Mouse (Mus musculus) kidney, embryonic 14.5 days (tissue): ENCODE data around the gene Gal. TPM values are rescaled to one million over a fixed set of nuclear protein-coding genes. Genes with fewer than 3 reads are reported as not detected.

ENCODE experiments used
- ATAC-seq: fragments of 200-750 bp; cut with Nextera tagmentation; 2 replicates; pipeline ENCODE4 v1.8.0; 2017; ENCODE audit warnings: moderate number of reproducible peaks, mild to moderate bottlenecking, moderate TSS enrichment, moderate library complexity; ENCODE audit not compliant: low FRiP score, low TSS enrichment
- H3K27ac ChIP-seq: fragments of 300-500 bp; sonication (generic); 2 replicates; pipeline ENCODE4 v1.5.1; 2014; ENCODE audit warnings: low read depth, mild to moderate bottlenecking, low read length, moderate library complexity, mixed read lengths
- H3K27me3 ChIP-seq: fragments of 300-500 bp; sonication (generic); 2 replicates; pipeline ENCODE4 v1.6.1; 2014; ENCODE audit warnings: mild to moderate bottlenecking, low read length; ENCODE audit not compliant: control insufficient read depth, insufficient read depth
- H3K36me3 ChIP-seq: fragments of 300-500 bp; sonication (generic); 2 replicates; pipeline ENCODE4 v1.6.1; 2014; ENCODE audit warnings: low read length, mixed read lengths; ENCODE audit not compliant: control insufficient read depth, insufficient read depth
- H3K4me1 ChIP-seq: fragments of 300-500 bp; sonication (generic); 2 replicates; pipeline ENCODE4 v1.6.1; 2014; ENCODE audit warnings: low read length, mixed read lengths; ENCODE audit not compliant: control insufficient read depth, insufficient read depth
- H3K4me2 ChIP-seq: fragments of 300-500 bp; sonication (generic); replicated peaks from 2 replicates; pipeline ENCODE4 v1.6.1; 2014; ENCODE audit warnings: low read depth, mild to moderate bottlenecking, low read length
- H3K4me3 ChIP-seq: fragments of 300-500 bp; sonication (generic); 2 replicates; pipeline ENCODE4 v1.5.1; 2014; ENCODE audit warnings: mild to moderate bottlenecking, low read length
- H3K9ac ChIP-seq: fragments of 300-500 bp; sonication (generic); 2 replicates; pipeline ENCODE4 v1.6.1; 2014; ENCODE audit warnings: low read depth, mild to moderate bottlenecking, low read length, moderate library complexity
- H3K9me3 ChIP-seq: fragments of 300-500 bp; sonication (generic); 2 replicates; pipeline ENCODE4 v1.6.1; 2016; ENCODE audit warnings: low read length; ENCODE audit not compliant: control insufficient read depth
- WGBS: fragments of 180-500 bp; shearing (Covaris S2); extraction: QIAGEN DNeasy Blood & Tissue Kit; methylation state at CpG from one replicate; pipeline ENCODE4 v1.1.7; 2014; 5-methylcytosine and 5-hydroxymethylcytosine counted together
- polyA plus RNA-seq: library from polyadenylated mRNA; unstranded; fragments of >200 nt; fragmentation: Nextera tagmentation; extraction: Ambion mirVana; gene quantifications from 2 replicates; pipeline ENCODE4 v1.2.1, GENCODE M21; 2014

The Gal gene
- polyA plus RNA-seq, 1 experiment from 2014 or later, result not detected

- H3K4me3 ChIP-seq, result no peak overlapping the region
- H3K4me1 ChIP-seq, result no peaks in the 10 kb centered on the region
- no peak overlapping the region for H3K9ac ChIP-seq
- no peaks in the 10 kb centered on the region for H3K27me3 ChIP-seq
- H3K36me3 ChIP-seq, result no peaks in the 10 kb centered on the region
- no peak overlapping the region for H3K27ac ChIP-seq
- no peak overlapping the region for H3K4me2 ChIP-seq
- no peaks in the 10 kb centered on the region for H3K9me3 ChIP-seq
- 52% methylated on average over 7 of the region's 7 CpGs for WGBS
- ATAC-seq, result no peak
Measured at GRCm38 (mm10) chr19:3401943-3402342, 12.4 kb downstream of the Gal start.

GRCm38 (mm10) chr19:3401504-3401903 lies 12.8 kb downstream of the Gal start:
- H3K36me3 ChIP-seq, result no peaks in the 10 kb centered on the region
- no peak for ATAC-seq
- H3K4me3 ChIP-seq, result no peak overlapping the region
- WGBS, result 90% methylated on average over 7 of the region's 7 CpGs
- no peak overlapping the region for H3K9ac ChIP-seq
- no peaks in the 10 kb centered on the region for H3K9me3 ChIP-seq
- no peaks in the 10 kb centered on the region for H3K27me3 ChIP-seq
- no peaks in the 10 kb centered on the region for H3K4me1 ChIP-seq
- no peak overlapping the region for H3K27ac ChIP-seq
- H3K4me2 ChIP-seq, result no peak overlapping the region

GRCm38 (mm10) chr19:3400057-3400456 lies 14.3 kb downstream of the Gal start:
- H3K27me3 ChIP-seq, result no peaks in the 10 kb centered on the region
- H3K4me2 ChIP-seq, result no peak overlapping the region
- H3K4me1 ChIP-seq, result no peaks in the 10 kb centered on the region
- no peaks in the 10 kb centered on the region for H3K9me3 ChIP-seq
- H3K36me3 ChIP-seq, result no peaks in the 10 kb centered on the region
- H3K4me3 ChIP-seq, result no peak overlapping the region
- 0 out of 2 replicates have a peak, but pooled peaks have one; percentile 55 for ATAC-seq
- H3K27ac ChIP-seq, result no peak overlapping the region
- H3K9ac ChIP-seq, result no peak overlapping the region
- 47% methylated on average over 4 of the region's 4 CpGs for WGBS

DNA sequence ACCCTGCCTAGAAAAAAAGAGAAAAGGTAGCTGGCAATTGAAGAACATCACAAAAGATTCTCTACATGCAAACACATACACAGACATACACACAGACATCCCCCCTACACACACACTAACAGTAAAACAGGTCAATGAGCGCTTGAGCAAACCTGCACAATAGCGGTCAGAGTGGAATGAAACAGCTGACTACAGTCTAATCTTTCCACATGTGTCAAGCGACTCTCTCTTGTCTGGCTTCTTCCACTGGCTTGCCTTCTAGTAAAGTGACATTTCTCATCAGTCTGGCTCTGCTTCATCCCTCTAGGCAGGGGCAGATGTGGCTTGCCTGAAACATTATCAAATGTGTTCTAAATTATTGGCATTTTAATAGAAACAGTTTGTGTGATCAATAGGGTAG lies 20.1 kb downstream of the Gal start:
- ATAC-seq, result no peak
- WGBS, result 79% methylated on average over 3 of the region's 3 CpGs
- Histone ChIP-seq H3K27ac (no peak overlapping the region), H3K4me2 (no peak overlapping the region), H3K9ac (no peak overlapping the region), H3K36me3 (no peaks in the 10 kb centered on the region), H3K9me3 (peaks cover 4% of the 10 kb centered on the region), H3K4me1 (no peaks in the 10 kb centered on the region), H3K27me3 (no peaks in the 10 kb centered on the region), H3K4me3 (no peak overlapping the region)

DNA sequence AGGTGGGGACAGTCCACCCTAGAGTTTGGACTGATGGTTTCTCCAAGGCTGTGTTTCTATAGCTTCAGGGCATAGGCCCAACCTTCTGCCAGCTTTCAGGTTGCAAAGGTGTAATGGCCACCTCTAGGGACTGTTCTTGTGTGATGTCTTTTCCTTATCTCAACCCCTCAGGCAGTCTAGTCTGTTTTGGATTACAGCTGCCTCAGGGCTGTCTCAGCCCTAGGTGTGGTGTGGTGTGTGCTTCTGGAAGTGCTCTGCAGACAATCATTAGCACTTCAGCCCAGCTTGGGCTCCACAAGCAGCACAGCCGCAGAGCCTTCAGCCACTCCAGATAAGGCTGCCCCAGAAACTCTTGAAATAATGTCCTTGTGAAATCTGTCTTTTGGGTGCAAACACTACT lies 22.0 kb downstream of the Gal start:
- H3K4me3 ChIP-seq, result no peak overlapping the region
- H3K4me1 ChIP-seq, result no peaks in the 10 kb centered on the region
- WGBS, result 87% methylated on average over 1 of the region's 1 CpGs
- ATAC-seq, result no peak
- peaks cover 4% of the 10 kb centered on the region for H3K9me3 ChIP-seq
- no peak overlapping the region for H3K9ac ChIP-seq
- no peak overlapping the region for H3K27ac ChIP-seq
- H3K27me3 ChIP-seq, result no peaks in the 10 kb centered on the region
- H3K4me2 ChIP-seq, result no peak overlapping the region
- no peaks in the 10 kb centered on the region for H3K36me3 ChIP-seq

DNA sequence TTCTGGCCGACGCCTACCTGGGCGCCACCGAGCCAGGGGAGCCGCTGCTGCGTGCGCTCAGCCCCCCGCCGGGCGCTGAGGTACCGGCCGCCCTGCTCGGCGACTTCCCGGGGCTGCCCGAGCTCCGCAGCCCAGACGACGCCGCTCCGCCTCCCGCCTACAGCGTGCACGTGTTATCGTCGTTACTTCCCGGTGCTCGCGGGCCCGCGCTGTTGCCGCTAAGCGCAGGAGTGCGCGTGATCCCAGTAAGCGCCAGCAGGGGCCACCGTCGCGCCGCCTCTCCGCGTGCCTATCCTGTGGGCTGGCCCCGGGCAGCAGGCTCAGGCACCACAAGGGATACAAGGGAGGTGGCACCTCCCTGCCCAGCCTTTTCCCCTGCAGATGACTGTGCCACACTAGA lies 25.3 kb downstream of the Gal start:
- H3K36me3 ChIP-seq, result no peaks in the 10 kb centered on the region; the same call in 1 of the 2 replicates
- H3K9ac ChIP-seq, result peak overlapping the region; percentile 63
- peak overlapping the region; percentile 45 for H3K4me3 ChIP-seq
- no peak overlapping the region for H3K27ac ChIP-seq
- 2% methylated on average over 31 of the region's 43 CpGs for WGBS
- ATAC-seq, result peak; percentile 95
- peaks cover 4% of the 10 kb centered on the region for H3K9me3 ChIP-seq
- no peaks in the 10 kb centered on the region for H3K27me3 ChIP-seq
- peak overlapping the region; percentile 91 for H3K4me2 ChIP-seq
- H3K4me1 ChIP-seq, result no peaks in the 10 kb centered on the region

- peak; percentile 92 for ATAC-seq
- WGBS, result 2% methylated on average over 33 of the region's 33 CpGs
- Histone ChIP-seq H3K9ac (peak within 1 kb of the TSS; percentile 63), H3K27ac (no peak within 1 kb of the TSS), H3K4me3 (peak within 1 kb of the TSS; percentile 45), H3K9me3 (peaks cover 4% of the 10 kb centered on the region), H3K4me2 (peak within 1 kb of the TSS; percentile 91), H3K4me1 (no peaks in the 10 kb centered on the region), H3K27me3 (no peaks in the 10 kb centered on the region), H3K36me3 (no peaks in the 10 kb centered on the region; the same call in 1 of the 2 replicates)
Measured at GRCm38 (mm10) chr19:3388629-3389057, 25.7 kb downstream of the Gal start, which contains the start of gene Tesmin. TSS of gene Tesmin (plus strand) at chr19:3388857.

DNA sequence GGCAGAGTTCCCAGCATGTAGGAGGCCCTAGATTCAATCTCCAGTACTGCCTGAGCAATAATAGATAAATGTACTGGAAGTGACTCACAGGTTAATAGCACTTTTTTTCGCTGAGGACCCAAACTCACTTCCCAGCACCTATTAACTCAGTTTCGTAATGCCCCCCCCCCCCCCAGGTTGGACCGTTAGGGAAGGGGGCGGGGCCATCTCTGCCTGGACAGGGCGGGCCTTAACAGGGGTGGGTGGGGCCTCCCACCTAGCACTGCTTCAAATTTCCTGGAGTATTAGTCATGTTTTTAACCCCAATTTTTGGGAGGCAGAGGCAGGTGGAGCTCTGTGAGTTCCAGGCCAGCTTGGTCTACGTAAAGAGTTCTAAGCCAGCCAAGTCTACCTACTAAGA lies 26.3 kb downstream of the Gal start:
- ATAC-seq, result no peak
- 71% methylated on average over 6 of the region's 6 CpGs for WGBS
- Histone ChIP-seq H3K9ac (no peak overlapping the region), H3K4me3 (no peak overlapping the region), H3K27me3 (no peaks in the 10 kb centered on the region), H3K27ac (no peak overlapping the region), H3K4me2 (no peak overlapping the region), H3K4me1 (no peaks in the 10 kb centered on the region), H3K36me3 (no peaks in the 10 kb centered on the region; the same call in 1 of the 2 replicates), H3K9me3 (peaks cover 4% of the 10 kb centered on the region)

GRCm38 (mm10) chr19:3378614-3379013 lies 35.7 kb downstream of the Gal start:
- ATAC-seq, result no peak
- no peak overlapping the region for H3K27ac ChIP-seq
- WGBS, result 85% methylated on average over 3 of the region's 3 CpGs
- H3K36me3 ChIP-seq, result peaks cover 5% of the 10 kb centered on the region; the same call in 1 of the 2 replicates
- H3K4me2 ChIP-seq, result no peak overlapping the region
- H3K4me3 ChIP-seq, result no peak overlapping the region
- no peaks in the 10 kb centered on the region for H3K27me3 ChIP-seq
- no peaks in the 10 kb centered on the region for H3K4me1 ChIP-seq
- H3K9ac ChIP-seq, result no peak overlapping the region
- H3K9me3 ChIP-seq, result no peaks in the 10 kb centered on the region
